Mouse (Mus musculus): ENCODE data around the gene Prelp.

DNA sequence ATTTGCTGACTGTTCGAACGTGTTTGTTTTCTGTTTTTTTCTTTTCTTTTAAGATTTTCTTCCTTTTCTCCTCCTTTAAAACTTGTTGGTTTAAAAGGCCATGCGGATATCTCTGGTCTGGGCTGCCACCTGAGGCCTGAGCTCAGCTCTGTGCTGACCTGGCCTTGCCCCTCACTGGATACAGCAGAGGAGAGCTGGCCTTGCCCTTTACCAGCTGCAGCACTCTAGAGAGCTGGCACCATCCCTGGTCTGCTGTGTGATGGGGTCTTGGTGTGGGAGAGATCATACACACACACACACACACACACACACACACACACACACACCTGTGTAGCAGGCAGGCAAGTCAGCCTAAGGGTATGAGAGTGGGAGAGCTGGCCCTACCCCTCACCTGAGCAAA is 23.9 kb upstream of the Prelp start:
- TF ChIP-seq CTCF (conservative IDR thresholded peaks at IDR 0.05; ENCODE audit: low read length) (no peak), NANOG (IDR thresholded peaks at IDR 0.05; ENCODE audit: borderline replicate concordance, low read length) (no peak), POU5F1 (IDR thresholded peaks at IDR 0.05; ENCODE audit: borderline replicate concordance, low read length) (no peak)
